Mouse (Mus musculus): Measurements from ENCODE around the gene Olfr645. TPM values are rescaled to one million over a fixed set of nuclear protein-coding genes. Genes with fewer than 3 reads are reported as not detected.

Gene Olfr645
- not detected in 2 replicates for polyA plus RNA-seq (2012)

DNA sequence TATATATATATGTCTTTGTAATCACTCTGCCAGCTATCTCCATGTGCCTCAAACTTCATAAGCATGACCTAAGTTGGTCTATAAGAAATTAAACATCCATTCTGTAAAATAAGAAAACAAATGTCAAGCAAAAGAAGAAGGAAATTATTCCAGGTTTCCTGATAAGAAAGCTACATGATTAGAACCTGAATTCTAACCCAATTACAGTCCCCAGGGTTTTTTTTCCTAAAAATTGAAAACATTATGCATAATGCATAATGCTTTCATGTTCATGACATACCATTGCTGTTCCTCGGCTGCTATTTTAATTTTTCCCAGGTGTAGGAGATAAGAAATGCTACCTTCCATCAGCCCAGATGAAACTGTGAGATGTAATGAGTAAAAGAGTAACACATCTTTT is at the start of gene Olfr645:
TSS of gene Olfr645 (minus strand) at position 101 of the 400 bp plus-strand sequence.
- no peaks in the 10 kb centered on the region for H3K36me3 ChIP-seq (ENCODE audit: control insufficient read depth)
- no peaks in the 10 kb centered on the region for H3K27me3 ChIP-seq (ENCODE audit: control insufficient read depth)
- no peaks in the 10 kb centered on the region for H3K9me3 ChIP-seq (ENCODE audit: control insufficient read depth, low read length)
- TF ChIP-seq TAL1 (IDR thresholded peaks at IDR 0.05; ENCODE audit: low read length) (no peak), GATA1 (IDR thresholded peaks at IDR 0.05; ENCODE audit: low read length) (no peak)
- H3K4me3 ChIP-seq (replicated peaks): no peak within 1 kb of the TSS
- H3K4me1 ChIP-seq (ENCODE audit: control insufficient read depth): no peaks in the 10 kb centered on the region

DNA sequence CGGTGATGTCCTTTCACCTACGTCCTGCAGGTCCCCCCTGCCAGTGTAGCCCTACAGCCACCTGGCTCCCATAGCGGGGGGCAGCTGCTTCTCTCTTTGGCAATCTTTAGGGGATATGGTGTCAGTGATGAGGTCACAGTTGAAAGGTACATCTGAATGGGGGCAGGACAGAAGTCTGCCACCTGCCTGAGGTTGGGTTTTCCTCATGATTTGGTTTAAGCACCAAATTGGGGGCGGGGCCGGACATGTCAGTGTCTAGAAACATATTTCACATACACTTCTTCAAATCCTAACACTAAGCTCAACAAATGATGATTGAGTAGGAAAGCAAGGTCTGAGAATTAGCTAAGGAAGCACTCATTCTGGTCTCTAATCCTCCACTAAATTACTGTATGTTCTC is 44.5 kb upstream of the Olfr645 start, which contains the start of gene Ubqln5:
TSS of gene Ubqln5 (minus strand) at position 101 of the 400 bp plus-strand sequence.
- no peaks in the 10 kb centered on the region for H3K4me1 ChIP-seq (ENCODE audit: control insufficient read depth)
- TF ChIP-seq GATA1 (IDR thresholded peaks at IDR 0.05; ENCODE audit: low read length): no peak
- no peaks in the 10 kb centered on the region for H3K36me3 ChIP-seq (ENCODE audit: control insufficient read depth)
- no peaks in the 10 kb centered on the region for H3K27me3 ChIP-seq (ENCODE audit: control insufficient read depth)
- no peaks in the 10 kb centered on the region; the same call in 1 of the 2 replicates for H3K9me3 ChIP-seq (ENCODE audit: control insufficient read depth, low read length)
- no peak within 1 kb of the TSS for H3K4me3 ChIP-seq (replicated peaks)

DNA sequence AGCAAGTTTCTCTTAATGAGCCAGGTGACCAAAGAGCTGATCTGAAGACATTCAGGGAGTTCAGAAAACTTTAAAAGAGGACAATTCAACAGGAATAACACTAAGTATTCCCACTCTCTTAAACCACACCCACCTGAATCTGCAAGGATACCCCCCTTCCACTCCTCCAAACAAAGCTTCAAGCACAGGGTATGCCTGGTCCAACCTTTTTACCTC is 19.4 kb upstream of the Olfr645 start, which contains the start of gene Olfr646:
TSS of gene Olfr646 (plus strand) at position 117 of the 216 bp plus-strand sequence.
- Histone ChIP-seq H3K4me3 (replicated peaks) (no peak within 1 kb of the TSS), H3K36me3 (ENCODE audit: control insufficient read depth) (no peaks in the 10 kb centered on the region), H3K4me1 (ENCODE audit: control insufficient read depth) (no peaks in the 10 kb centered on the region), H3K9me3 (ENCODE audit: control insufficient read depth, low read length) (no peaks in the 10 kb centered on the region), H3K27me3 (ENCODE audit: control insufficient read depth) (no peaks in the 10 kb centered on the region)
- TF ChIP-seq TAL1 (IDR thresholded peaks at IDR 0.05; ENCODE audit: low read length): no peak
- TF ChIP-seq GATA1 (IDR thresholded peaks at IDR 0.05; ENCODE audit: low read length): no peak

DNA sequence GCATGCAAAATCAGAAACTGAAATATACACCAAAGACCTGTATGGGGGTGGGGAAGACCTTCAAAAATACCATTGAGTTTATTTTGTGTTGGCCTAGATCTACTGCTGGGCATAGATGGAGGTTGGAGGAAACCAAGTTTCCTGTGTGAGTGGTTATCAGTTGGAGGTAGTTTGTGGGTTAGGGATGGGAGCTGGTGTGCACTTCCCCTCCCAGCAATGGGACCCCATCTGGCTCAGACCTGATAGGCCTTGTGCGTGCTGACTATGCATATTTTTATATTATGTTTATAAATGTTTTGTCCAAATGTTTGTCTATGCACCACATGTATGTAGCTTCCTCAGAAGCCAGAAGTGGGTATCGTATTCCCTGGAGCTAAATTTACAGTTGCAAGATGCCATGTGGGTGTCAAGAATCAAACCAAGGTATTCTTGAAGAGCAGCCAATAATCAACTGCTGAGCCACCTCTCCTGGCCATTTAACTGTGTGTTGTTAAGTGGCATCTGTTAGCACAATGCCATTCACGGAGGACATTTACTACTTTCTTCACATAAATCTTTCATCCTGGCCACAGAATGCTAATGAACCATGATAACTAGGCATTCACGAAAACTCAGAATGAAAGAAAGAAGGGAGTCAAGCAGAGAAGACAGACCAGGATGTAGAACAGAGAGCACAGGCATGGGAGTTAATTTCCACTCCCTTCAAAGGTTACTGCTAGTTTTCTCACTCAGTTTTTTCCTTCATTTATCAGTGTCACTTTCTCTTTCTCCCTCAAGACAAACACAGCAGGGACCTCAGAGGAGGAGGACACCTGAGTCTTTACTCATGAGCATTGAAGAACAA is 18.9 kb upstream of the Olfr645 start:
- H3K36me3 ChIP-seq (ENCODE audit: control insufficient read depth): no peaks in the 10 kb centered on the region
- H3K4me3 ChIP-seq (replicated peaks): no peak overlapping the region
- TF ChIP-seq GATA1 (IDR thresholded peaks at IDR 0.05; ENCODE audit: low read length): no peak
- TF ChIP-seq TAL1 (IDR thresholded peaks at IDR 0.05; ENCODE audit: low read length): no peak

DNA sequence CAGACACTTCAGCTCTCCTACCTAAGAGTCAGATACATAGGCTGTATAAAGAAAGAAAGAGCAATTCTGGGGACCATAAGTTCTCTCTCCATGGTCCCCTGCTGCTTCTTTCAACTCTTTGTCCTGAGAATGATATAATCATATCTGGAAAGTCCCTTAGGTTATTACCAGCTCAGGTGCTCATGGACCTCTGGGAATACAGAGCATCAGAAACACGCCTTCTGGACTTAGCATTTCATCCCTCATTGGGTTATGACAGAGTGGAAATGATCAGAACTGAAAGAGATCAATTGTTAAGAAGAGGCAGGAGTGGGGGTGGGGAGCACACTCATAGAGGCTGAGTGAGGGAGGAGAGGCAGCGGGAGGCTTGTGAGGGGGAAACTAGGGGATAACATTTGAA is 13.5 kb downstream of the Olfr645 start, which contains the start of gene Olfr644:
TSS of gene Olfr644 (minus strand) at position 101 of the 400 bp plus-strand sequence.
- TF ChIP-seq GATA1 (IDR thresholded peaks at IDR 0.05; ENCODE audit: low read length) (no peak), TAL1 (IDR thresholded peaks at IDR 0.05; ENCODE audit: low read length) (no peak)
- Histone ChIP-seq H3K27me3 (ENCODE audit: control insufficient read depth) (no peaks in the 10 kb centered on the region), H3K36me3 (ENCODE audit: control insufficient read depth) (no peaks in the 10 kb centered on the region), H3K9me3 (ENCODE audit: control insufficient read depth, low read length) (no peaks in the 10 kb centered on the region), H3K4me1 (ENCODE audit: control insufficient read depth) (no peaks in the 10 kb centered on the region), H3K4me3 (replicated peaks) (no peak within 1 kb of the TSS)

More for the DNA sequence above, 18.9 kb upstream of the Olfr645 start:
- Histone ChIP-seq H3K4me1 (ENCODE audit: control insufficient read depth) (no peaks in the 10 kb centered on the region), H3K27me3 (ENCODE audit: control insufficient read depth) (no peaks in the 10 kb centered on the region), H3K9me3 (ENCODE audit: control insufficient read depth, low read length) (no peaks in the 10 kb centered on the region)

DNA sequence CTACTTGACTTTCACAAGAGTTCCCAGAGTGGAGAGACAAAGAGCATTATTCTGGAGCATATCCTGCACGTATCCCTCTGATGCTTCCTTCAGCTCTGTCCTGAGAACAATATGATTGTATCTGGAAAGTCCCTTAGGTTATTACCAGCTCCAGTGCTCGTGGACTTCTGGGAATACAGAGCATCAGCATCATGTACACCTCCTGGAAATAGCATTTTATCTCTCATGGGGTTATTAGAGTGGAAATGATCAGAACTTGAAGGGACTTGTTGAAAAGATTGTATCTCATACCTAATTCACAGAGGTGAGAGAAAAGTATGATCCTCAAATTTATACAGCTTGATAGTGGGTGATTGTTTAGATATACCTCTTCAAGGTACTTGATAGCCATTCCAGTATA is 23.9 kb downstream of the Olfr645 start, which contains the start of gene 4930516K23Rik:
TSS of gene 4930516K23Rik (minus strand) at position 101 of the 400 bp plus-strand sequence.
- Histone ChIP-seq H3K4me1 (ENCODE audit: control insufficient read depth) (no peaks in the 10 kb centered on the region), H3K27me3 (ENCODE audit: control insufficient read depth) (no peaks in the 10 kb centered on the region), H3K9me3 (ENCODE audit: control insufficient read depth, low read length) (no peaks in the 10 kb centered on the region), H3K36me3 (ENCODE audit: control insufficient read depth) (no peaks in the 10 kb centered on the region), H3K4me3 (replicated peaks) (no peak within 1 kb of the TSS)
- no peak for TF ChIP-seq TAL1 (IDR thresholded peaks at IDR 0.05; ENCODE audit: low read length)
- no peak for TF ChIP-seq GATA1 (IDR thresholded peaks at IDR 0.05; ENCODE audit: low read length)

DNA sequence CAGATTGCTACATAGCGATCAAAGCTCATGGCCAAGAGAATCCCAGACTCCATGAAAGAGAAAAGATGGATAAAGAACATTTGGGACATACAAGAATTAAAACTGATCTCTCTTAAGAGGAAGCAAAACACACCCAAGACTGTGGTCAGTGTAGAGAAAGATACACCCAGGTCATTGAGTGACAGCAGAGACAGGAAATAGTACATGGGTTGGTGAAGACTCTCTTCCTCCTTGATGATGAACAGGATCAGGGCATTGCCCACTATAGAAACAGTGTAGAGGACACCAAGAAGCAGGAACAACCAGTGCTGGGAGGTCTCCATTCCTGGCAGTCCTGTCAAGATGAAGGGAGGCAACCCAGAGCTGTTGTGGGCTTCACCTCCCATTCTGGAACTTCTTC is 26.1 kb downstream of the Olfr645 start:
- H3K36me3 ChIP-seq (ENCODE audit: control insufficient read depth): no peaks in the 10 kb centered on the region
- no peaks in the 10 kb centered on the region for H3K9me3 ChIP-seq (ENCODE audit: control insufficient read depth, low read length)
- H3K4me1 ChIP-seq (ENCODE audit: control insufficient read depth): no peaks in the 10 kb centered on the region
- H3K27me3 ChIP-seq (ENCODE audit: control insufficient read depth): no peaks in the 10 kb centered on the region
- TF ChIP-seq TAL1 (IDR thresholded peaks at IDR 0.05; ENCODE audit: low read length): no peak
- no peak for TF ChIP-seq GATA1 (IDR thresholded peaks at IDR 0.05; ENCODE audit: low read length)
- H3K4me3 ChIP-seq (replicated peaks): no peak overlapping the region

DNA sequence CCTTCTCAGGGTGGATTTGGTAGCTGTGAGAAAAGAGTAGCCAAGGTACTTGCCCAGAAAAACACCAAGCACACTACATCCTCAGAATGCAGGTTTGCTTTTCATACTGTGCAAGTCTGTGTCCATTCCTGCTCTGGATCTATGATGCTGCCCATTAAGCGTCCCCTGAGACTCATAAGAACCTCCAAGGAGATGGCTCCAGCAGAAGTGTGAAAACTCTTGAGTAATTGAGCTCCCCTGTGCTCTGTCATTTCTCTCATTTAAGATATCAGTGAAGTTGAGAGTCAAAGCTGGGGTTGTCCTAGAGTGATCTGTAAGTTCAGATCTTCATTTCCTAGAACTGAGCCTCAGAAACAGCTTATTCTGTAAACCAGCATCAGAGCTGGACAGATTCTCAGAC is 32.7 kb downstream of the Olfr645 start, which contains the start of gene Olfr642:
TSS of gene Olfr642 (minus strand) at position 101 of the 400 bp plus-strand sequence.
- TF ChIP-seq TAL1 (IDR thresholded peaks at IDR 0.05; ENCODE audit: low read length) (no peak), GATA1 (IDR thresholded peaks at IDR 0.05; ENCODE audit: low read length) (no peak)
- no peaks in the 10 kb centered on the region for H3K27me3 ChIP-seq (ENCODE audit: control insufficient read depth)
- H3K4me3 ChIP-seq (replicated peaks): no peak within 1 kb of the TSS
- H3K4me1 ChIP-seq (ENCODE audit: control insufficient read depth): no peaks in the 10 kb centered on the region
- H3K36me3 ChIP-seq (ENCODE audit: control insufficient read depth): no peaks in the 10 kb centered on the region
- H3K9me3 ChIP-seq (ENCODE audit: control insufficient read depth, low read length): no peaks in the 10 kb centered on the region

DNA sequence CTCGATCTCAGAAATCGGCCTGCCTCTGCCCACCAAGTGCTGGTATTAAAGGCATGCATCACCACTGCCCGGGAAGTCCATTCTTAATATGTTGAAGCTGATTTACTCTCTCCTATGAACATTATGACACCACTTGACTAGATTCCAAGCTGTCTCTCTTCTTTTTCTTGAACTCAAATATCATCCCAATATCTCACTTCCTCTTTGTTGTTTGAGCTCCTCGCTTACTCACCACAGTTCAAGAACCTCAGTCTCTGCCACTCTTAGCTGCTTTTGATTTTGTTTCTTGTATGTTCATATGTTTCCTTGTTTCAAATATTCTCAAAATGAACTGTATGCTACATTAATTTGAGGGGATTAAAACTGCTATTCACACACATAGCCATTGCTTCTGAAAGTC is 34.5 kb downstream of the Olfr645 start:
- TF ChIP-seq TAL1 (IDR thresholded peaks at IDR 0.05; ENCODE audit: low read length) (no peak), GATA1 (IDR thresholded peaks at IDR 0.05; ENCODE audit: low read length) (no peak)
- Histone ChIP-seq H3K4me3 (replicated peaks) (no peak overlapping the region), H3K36me3 (ENCODE audit: control insufficient read depth) (no peaks in the 10 kb centered on the region), H3K4me1 (ENCODE audit: control insufficient read depth) (no peaks in the 10 kb centered on the region), H3K27me3 (ENCODE audit: control insufficient read depth) (no peaks in the 10 kb centered on the region), H3K9me3 (ENCODE audit: control insufficient read depth, low read length) (no peaks in the 10 kb centered on the region)

Measured in erythroblast, embryonic 14.5 days (primary cell).